Mouse (Mus musculus): ENCODE results near the gene Dlg2. TPM values are rescaled to one million over a fixed set of nuclear protein-coding genes. Genes with fewer than 3 reads are reported as not detected.
A peak's percentile ranks its signal among the peaks of the same experiment; 100 is the strongest.

Gene Dlg2
- polyA plus RNA-seq, 1 experiment = 38.6 TPM

- peak; percentile 35 for DNase-seq (ENCODE audit: low read depth)
- no peak for TF ChIP-seq CTCF (IDR thresholded peaks at IDR 0.05; ENCODE audit: borderline replicate concordance, extremely low read depth, insufficient read depth, insufficient read length)
- TF ChIP-seq POLR2A (IDR thresholded peaks at IDR 0.05; ENCODE audit: borderline replicate concordance, extremely low read depth, insufficient read depth, insufficient read length, poor library complexity, severe bottlenecking) = no peak
Observed at GRCm38 (mm10) chr7:92280925-92281324, 1804.5 kb downstream of the Dlg2 start.

DNA sequence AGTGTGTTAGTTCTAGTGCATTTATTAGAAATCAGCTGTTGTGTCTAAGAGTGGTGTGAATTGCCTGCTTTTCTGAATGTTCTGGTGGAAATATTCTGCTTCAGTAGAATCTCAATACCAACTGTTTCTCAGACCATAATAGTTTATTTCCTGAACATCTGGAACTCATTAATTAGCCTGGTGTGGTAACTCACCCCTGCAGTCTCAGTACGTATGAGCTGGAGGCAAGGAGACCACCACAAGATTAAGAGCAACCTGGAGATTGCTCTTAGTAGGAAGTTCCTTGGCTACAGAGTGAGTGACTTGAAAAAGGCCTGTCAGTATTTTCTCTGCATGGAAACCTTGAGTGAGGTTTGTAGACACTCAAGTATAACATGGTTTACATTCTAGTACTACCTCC lies 1810.6 kb downstream of the Dlg2 start:
- DNase-seq (ENCODE audit: low read depth) = no peak
- TF ChIP-seq CTCF (IDR thresholded peaks at IDR 0.05; ENCODE audit: borderline replicate concordance, extremely low read depth, insufficient read depth, insufficient read length) (no peak), POLR2A (IDR thresholded peaks at IDR 0.05; ENCODE audit: borderline replicate concordance, extremely low read depth, insufficient read depth, insufficient read length, poor library complexity, severe bottlenecking) (no peak)

GRCm38 (mm10) chr7:92288814-92289213 lies 1812.3 kb downstream of the Dlg2 start:
- TF ChIP-seq POLR2A (IDR thresholded peaks at IDR 0.05; ENCODE audit: borderline replicate concordance, extremely low read depth, insufficient read depth, insufficient read length, poor library complexity, severe bottlenecking) = no peak

GRCm38 (mm10) chr7:92292918-92293518 lies 1816.5 kb downstream of the Dlg2 start:
- DNase-seq (ENCODE audit: low read depth) = no peak
- no peak for TF ChIP-seq POLR2A (IDR thresholded peaks at IDR 0.05; ENCODE audit: borderline replicate concordance, extremely low read depth, insufficient read depth, insufficient read length, poor library complexity, severe bottlenecking)
- no peak for TF ChIP-seq CTCF (IDR thresholded peaks at IDR 0.05; ENCODE audit: borderline replicate concordance, extremely low read depth, insufficient read depth, insufficient read length)

More at GRCm38 (mm10) chr7:92288814-92289213, 1812.3 kb downstream of the Dlg2 start:
- no peak for DNase-seq (ENCODE audit: low read depth)

DNA sequence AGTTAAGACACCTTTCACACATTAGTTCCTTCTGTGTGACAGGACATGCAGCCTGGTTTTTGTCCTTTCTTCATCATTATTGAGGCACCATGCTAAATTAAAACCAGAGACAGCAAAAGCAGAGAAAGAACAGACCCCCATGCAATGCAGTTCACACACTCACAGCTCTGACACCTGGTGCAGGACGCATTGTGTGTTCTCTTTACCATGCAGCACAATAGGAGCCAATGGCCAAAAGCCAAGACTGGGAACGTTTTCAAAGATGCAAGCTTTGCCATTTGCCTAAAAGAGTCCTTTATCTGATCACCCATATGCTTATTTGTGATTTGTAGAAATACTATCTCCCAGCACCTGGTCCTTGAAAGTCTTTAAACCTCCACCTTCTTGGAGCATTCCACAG lies 1824.6 kb downstream of the Dlg2 start:
- no peak for TF ChIP-seq CTCF (IDR thresholded peaks at IDR 0.05; ENCODE audit: borderline replicate concordance, extremely low read depth, insufficient read depth, insufficient read length)
- no peak for TF ChIP-seq POLR2A (IDR thresholded peaks at IDR 0.05; ENCODE audit: borderline replicate concordance, extremely low read depth, insufficient read depth, insufficient read length, poor library complexity, severe bottlenecking)
- DNase-seq (ENCODE audit: low read depth) = peak; percentile 67

DNA sequence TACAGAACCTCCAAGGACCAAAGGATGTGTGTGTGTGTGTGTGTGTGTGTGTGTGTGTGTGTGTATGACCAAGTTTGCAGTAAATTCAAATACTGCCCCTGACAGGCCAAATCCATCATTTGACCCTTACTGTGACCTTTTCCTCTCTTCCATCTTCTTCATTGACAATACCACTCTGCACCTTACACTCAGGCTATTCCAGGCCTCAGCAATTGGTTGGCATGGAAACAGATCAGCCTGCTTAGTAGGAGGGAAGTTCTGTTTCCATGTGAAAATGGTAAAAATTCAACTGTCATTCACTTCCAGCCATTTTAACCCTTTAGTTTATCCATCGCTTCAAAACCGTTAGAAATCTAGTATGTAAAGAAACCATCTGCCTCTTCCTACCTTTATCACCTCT lies 1831.2 kb downstream of the Dlg2 start:
- TF ChIP-seq CTCF (IDR thresholded peaks at IDR 0.05; ENCODE audit: borderline replicate concordance, extremely low read depth, insufficient read depth, insufficient read length) (no peak), POLR2A (IDR thresholded peaks at IDR 0.05; ENCODE audit: borderline replicate concordance, extremely low read depth, insufficient read depth, insufficient read length, poor library complexity, severe bottlenecking) (no peak)

DNA sequence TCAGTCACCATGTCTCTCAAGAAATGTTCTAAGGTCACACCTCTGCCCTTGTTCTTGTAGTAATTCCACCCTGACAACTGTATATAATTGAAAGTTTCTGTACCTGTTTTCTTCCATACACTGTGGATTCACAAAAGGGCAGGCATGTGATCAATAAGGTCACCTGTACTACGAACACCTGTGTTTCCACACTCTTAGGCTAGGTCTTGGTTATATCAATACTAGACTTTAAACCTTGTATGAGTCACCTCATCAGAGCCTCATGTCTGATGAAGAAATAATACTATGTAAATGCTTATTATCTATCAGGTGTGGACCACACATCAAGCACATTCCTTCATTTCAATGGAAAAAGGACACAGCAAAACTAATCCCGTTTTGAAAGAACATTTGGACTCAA lies 1831.7 kb downstream of the Dlg2 start:
- TF ChIP-seq POLR2A (IDR thresholded peaks at IDR 0.05; ENCODE audit: borderline replicate concordance, extremely low read depth, insufficient read depth, insufficient read length, poor library complexity, severe bottlenecking) (no peak), CTCF (IDR thresholded peaks at IDR 0.05; ENCODE audit: borderline replicate concordance, extremely low read depth, insufficient read depth, insufficient read length) (no peak)
- no peak for DNase-seq (ENCODE audit: low read depth)

More for the DNA sequence above, 1831.2 kb downstream of the Dlg2 start:
- peak; percentile 51 for DNase-seq (ENCODE audit: low read depth)

DNA sequence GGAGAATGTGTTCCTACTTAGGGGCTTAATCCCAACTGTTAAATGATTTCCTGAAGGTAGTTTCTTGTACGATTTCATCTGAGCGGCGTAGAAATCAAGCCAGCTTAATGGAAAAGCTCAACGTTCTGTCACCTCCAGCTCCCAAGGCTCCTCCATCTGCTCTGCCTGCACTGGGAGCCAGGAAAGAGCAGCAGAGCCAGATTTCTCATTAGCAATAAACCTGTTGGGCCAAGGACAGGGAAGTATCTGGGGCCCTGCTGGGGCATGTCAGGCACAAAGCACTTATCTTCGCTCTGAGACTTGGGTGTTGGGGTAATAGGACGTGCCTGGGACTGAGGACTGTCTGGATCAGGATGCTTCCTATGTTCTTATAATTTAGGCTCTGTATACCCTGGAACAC lies 1839.9 kb downstream of the Dlg2 start:
- peak; percentile 79 for DNase-seq (ENCODE audit: low read depth)
- TF ChIP-seq POLR2A (IDR thresholded peaks at IDR 0.05; ENCODE audit: borderline replicate concordance, extremely low read depth, insufficient read depth, insufficient read length, poor library complexity, severe bottlenecking) = no peak

GRCm38 (mm10) chr7:92319469-92319868 lies 1843.0 kb downstream of the Dlg2 start:
- no peak for TF ChIP-seq CTCF (IDR thresholded peaks at IDR 0.05; ENCODE audit: borderline replicate concordance, extremely low read depth, insufficient read depth, insufficient read length)

GRCm38 (mm10) chr7:92320181-92320580 lies 1843.7 kb downstream of the Dlg2 start:
- no peak for DNase-seq (ENCODE audit: low read depth)
- no peak for TF ChIP-seq POLR2A (IDR thresholded peaks at IDR 0.05; ENCODE audit: borderline replicate concordance, extremely low read depth, insufficient read depth, insufficient read length, poor library complexity, severe bottlenecking)
- TF ChIP-seq CTCF (IDR thresholded peaks at IDR 0.05; ENCODE audit: borderline replicate concordance, extremely low read depth, insufficient read depth, insufficient read length) = no peak

More at GRCm38 (mm10) chr7:92319469-92319868, 1843.0 kb downstream of the Dlg2 start:
- DNase-seq (ENCODE audit: low read depth) = no peak

DNA sequence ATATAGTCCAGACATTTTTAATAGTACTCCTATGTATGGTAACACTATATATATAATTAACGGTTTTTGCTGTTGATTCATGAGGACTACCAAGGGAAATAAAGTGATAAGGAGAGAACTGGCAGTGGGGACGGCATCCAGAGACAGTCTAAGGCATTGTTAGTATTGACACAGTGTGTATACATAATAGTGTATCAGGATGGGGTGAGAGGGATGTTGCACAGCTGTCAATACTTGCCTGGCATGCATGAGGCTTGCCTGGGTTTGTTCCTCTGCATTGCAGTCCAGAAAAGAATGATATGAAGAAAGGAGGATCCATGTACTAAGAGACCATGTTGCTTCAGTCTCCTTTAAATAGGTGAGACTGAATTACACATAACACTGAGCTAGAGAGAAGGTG lies 1845.3 kb downstream of the Dlg2 start:
- TF ChIP-seq POLR2A (IDR thresholded peaks at IDR 0.05; ENCODE audit: borderline replicate concordance, extremely low read depth, insufficient read depth, insufficient read length, poor library complexity, severe bottlenecking) (no peak), CTCF (IDR thresholded peaks at IDR 0.05; ENCODE audit: borderline replicate concordance, extremely low read depth, insufficient read depth, insufficient read length) (no peak)
- no peak for DNase-seq (ENCODE audit: low read depth)

DNA sequence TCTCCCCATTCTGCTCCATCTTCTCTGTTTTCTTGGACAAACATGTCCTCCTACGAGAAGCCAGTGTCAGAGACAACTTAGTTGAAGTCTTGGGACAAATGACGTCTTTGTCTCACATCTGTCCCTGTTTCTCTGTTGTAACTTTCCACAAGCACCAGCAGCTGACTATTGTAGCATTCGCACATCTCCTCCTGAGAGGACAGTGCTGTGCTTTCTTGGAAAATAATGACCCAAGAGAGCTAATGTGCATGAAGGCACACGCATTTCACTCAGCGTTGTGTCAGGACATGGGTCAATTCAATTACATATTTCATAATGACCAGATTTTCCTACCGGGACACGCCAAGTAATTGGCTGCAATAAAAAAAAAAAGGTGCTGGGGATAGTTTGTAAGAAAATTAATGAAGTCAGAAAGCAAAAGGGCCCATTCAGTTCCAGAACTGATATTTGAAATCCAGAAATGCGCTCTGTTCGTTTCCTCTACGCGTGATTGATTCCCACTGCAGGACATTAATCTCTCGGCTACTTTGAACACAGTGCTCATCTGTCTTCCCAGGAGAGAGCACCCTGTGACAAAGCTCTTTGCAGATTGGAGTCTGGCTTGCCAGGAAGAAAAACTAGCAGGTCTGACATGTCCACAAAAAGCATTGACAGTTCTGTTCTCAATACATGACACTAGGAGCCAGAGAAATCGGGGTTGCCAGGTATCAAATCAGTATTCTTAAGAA lies 1846.0 kb downstream of the Dlg2 start:
- TF ChIP-seq POLR2A (IDR thresholded peaks at IDR 0.05; ENCODE audit: borderline replicate concordance, extremely low read depth, insufficient read depth, insufficient read length, poor library complexity, severe bottlenecking) (no peak), CTCF (IDR thresholded peaks at IDR 0.05; ENCODE audit: borderline replicate concordance, extremely low read depth, insufficient read depth, insufficient read length) (no peak)
- peak; percentile 26 for DNase-seq (ENCODE audit: low read depth)

All from brain, embryonic 14.5 days (tissue).